Mouse (Mus musculus) hindbrain, postnatal 0 days (tissue): ENCODE measurements around the gene Exoc6. TPM values are rescaled to one million over a fixed set of nuclear protein-coding genes. Genes with fewer than 3 reads are reported as not detected.
A peak's percentile ranks its signal among the peaks of the same experiment; 100 is the strongest.

Source experiments
- ATAC-seq: fragments of 200-750 bp; cut with Nextera tagmentation; 2 replicates; pipeline ENCODE4 v1.8.0; 2017; ENCODE audit warnings: mild to moderate bottlenecking, moderate TSS enrichment, moderate library complexity
- DNase-seq: peaks from one replicate; pipeline ENCODE4 v3.0.0-alpha.2; 2015; ENCODE audit warnings: low spot score
- H3K27ac ChIP-seq: fragments of 300-500 bp; sonication (generic); 2 replicates; pipeline ENCODE4 v1.5.1; 2014; ENCODE audit warnings: mild to moderate bottlenecking
- H3K27me3 ChIP-seq: fragments of 300-500 bp; sonication (generic); 2 replicates; pipeline ENCODE4 v1.6.1; 2014; ENCODE audit warnings: low read length, mixed read lengths; ENCODE audit not compliant: insufficient read depth
- H3K36me3 ChIP-seq: fragments of 300-500 bp; sonication (generic); 2 replicates; pipeline ENCODE4 v1.6.1; 2014; ENCODE audit warnings: low read length, mixed read lengths; ENCODE audit not compliant: insufficient read depth
- H3K4me1 ChIP-seq: fragments of 300-500 bp; sonication (generic); 2 replicates; pipeline ENCODE4 v1.6.1; 2014; ENCODE audit warnings: antibody characterized with exemption, low read length, mixed read lengths; ENCODE audit not compliant: insufficient read depth
- H3K4me2 ChIP-seq: fragments of 300-500 bp; sonication (generic); 2 replicates; pipeline ENCODE4 v1.6.1; 2014; ENCODE audit warnings: low read depth, mild to moderate bottlenecking, low read length, moderate library complexity, mixed read lengths
- H3K4me3 ChIP-seq: fragments of 300-500 bp; sonication (generic); 2 replicates; pipeline ENCODE4 v1.5.1; 2014; ENCODE audit warnings: low read length
- H3K9ac ChIP-seq: fragments of 300-500 bp; sonication (generic); replicated peaks from 2 replicates; pipeline ENCODE4 v1.6.1; 2014; ENCODE audit warnings: mild to moderate bottlenecking, low read length, moderate library complexity, mixed read lengths
- H3K9me3 ChIP-seq: fragments of 300-500 bp; sonication (generic); 2 replicates; pipeline ENCODE4 v1.6.1; 2016; ENCODE audit warnings: low read length, mixed read lengths
- CTCF ChIP-seq: IDR thresholded peaks from 2 replicates; pipeline ENCODE4 v1.5.1; 2016; ENCODE audit warnings: antibody characterized with exemption, control low read depth, low read depth
- WGBS: fragments of 180-500 bp; shearing (Covaris S2); extraction: QIAGEN DNeasy Blood & Tissue Kit; methylation state at CpG from one replicate; pipeline ENCODE4 v1.1.7; 2014; 5-methylcytosine and 5-hydroxymethylcytosine counted together
- polyA plus RNA-seq: library from polyadenylated mRNA; unstranded; fragments of >200 nt; fragmentation: Nextera tagmentation; extraction: Ambion mirVana; gene quantifications from 2 replicates; pipeline ENCODE4 v1.2.1, GENCODE M21; 2015
- total RNA-seq: library from RNA; depleted of rRNA; stranded (reverse); fragments of >200 nt; gene quantifications from 2 replicates; pipeline ENCODE4 v1.2.3, GENCODE M21; 2014

Exoc6 gene
- total and polyA plus RNA-seq, 2 experiments from 2014 or later: 18.8 to 18.9 TPM

- peak overlapping the region; percentile 17; the same call in 1 of the 2 replicates for H3K4me2 ChIP-seq
- no peak for DNase-seq
Measured at GRCm38 (mm10) chr19:37695762-37696602, 145.8 kb downstream of the Exoc6 start.

GRCm38 (mm10) chr19:37696603-37697334, 146.6 kb downstream of the Exoc6 start:
- Histone ChIP-seq H3K27me3 (peaks cover 98% of the 10 kb centered on the region), H3K4me1 (0 out of 2 replicates have a peak, but pooled peaks cover 4% of the 10 kb centered on the region), H3K4me2 (peak overlapping the region; percentile 55), H3K27ac (no peak overlapping the region), H3K4me3 (peak overlapping the region; percentile 31), H3K36me3 (no peaks in the 10 kb centered on the region), H3K9me3 (no peaks in the 10 kb centered on the region), H3K9ac (no peak overlapping the region)
- DNase-seq: no peak
- TF ChIP-seq CTCF: no peak
- WGBS: 3% methylated on average over 22 of the region's 22 CpGs
- ATAC-seq: no peak

More at GRCm38 (mm10) chr19:37695762-37696602, 145.8 kb downstream of the Exoc6 start:
- TF ChIP-seq CTCF: no peak
- Histone ChIP-seq H3K27ac (no peak overlapping the region), H3K9me3 (no peaks in the 10 kb centered on the region), H3K27me3 (peaks cover 100% of the 10 kb centered on the region), H3K36me3 (no peaks in the 10 kb centered on the region), H3K4me3 (no peak overlapping the region; the same call in 1 of the 2 replicates), H3K9ac (no peak overlapping the region), H3K4me1 (0 out of 2 replicates have a peak, but pooled peaks cover 4% of the 10 kb centered on the region)
- 2% methylated on average over 42 of the region's 42 CpGs for WGBS
- no peak for ATAC-seq

DNA sequence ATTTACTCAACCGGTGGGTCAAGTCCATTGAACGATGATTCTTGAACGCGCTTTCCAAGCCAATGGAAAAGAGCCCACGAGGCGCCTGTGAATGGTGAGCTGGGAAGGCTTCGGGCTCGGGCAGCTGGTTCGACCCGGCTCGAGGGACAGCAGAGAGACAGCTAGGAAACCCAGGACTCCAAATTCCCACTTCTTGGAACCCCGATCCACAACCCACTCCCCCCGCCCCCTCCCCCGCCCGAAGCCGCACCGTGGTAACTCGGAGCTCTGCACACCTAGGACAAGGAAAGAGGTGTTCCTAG, 147.1 kb downstream of the Exoc6 start:
- under 1% methylated on average over 18 of the region's 18 CpGs for WGBS
- Histone ChIP-seq H3K9me3 (no peaks in the 10 kb centered on the region), H3K27ac (no peak overlapping the region), H3K4me2 (peak overlapping the region; percentile 55), H3K27me3 (peaks cover 97% of the 10 kb centered on the region), H3K4me1 (0 out of 2 replicates have a peak, but pooled peaks cover 4% of the 10 kb centered on the region), H3K4me3 (peak overlapping the region; percentile 31), H3K36me3 (no peaks in the 10 kb centered on the region), H3K9ac (no peak overlapping the region)
- DNase-seq: no peak
- no peak for ATAC-seq
- TF ChIP-seq CTCF: no peak

GRCm38 (mm10) chr19:37697651-37698272, 147.5 kb downstream of the Exoc6 start, which contains the start of gene Cyp26a1:
TSS of gene Cyp26a1 (plus strand) at chr19:37697798.
- ATAC-seq: peak; percentile 30; the same call in 1 of the 2 replicates
- Histone ChIP-seq H3K4me1 (0 out of 2 replicates have a peak, but pooled peaks cover 4% of the 10 kb centered on the region), H3K4me3 (peak within 1 kb of the TSS; percentile 31), H3K27me3 (peaks cover 97% of the 10 kb centered on the region), H3K36me3 (no peaks in the 10 kb centered on the region), H3K27ac (no peak within 1 kb of the TSS), H3K9ac (no peak within 1 kb of the TSS), H3K9me3 (no peaks in the 10 kb centered on the region), H3K4me2 (peak within 1 kb of the TSS; percentile 55)
- under 1% methylated on average over 51 of the region's 51 CpGs for WGBS
- no peak for TF ChIP-seq CTCF
- no peak for DNase-seq

DNA sequence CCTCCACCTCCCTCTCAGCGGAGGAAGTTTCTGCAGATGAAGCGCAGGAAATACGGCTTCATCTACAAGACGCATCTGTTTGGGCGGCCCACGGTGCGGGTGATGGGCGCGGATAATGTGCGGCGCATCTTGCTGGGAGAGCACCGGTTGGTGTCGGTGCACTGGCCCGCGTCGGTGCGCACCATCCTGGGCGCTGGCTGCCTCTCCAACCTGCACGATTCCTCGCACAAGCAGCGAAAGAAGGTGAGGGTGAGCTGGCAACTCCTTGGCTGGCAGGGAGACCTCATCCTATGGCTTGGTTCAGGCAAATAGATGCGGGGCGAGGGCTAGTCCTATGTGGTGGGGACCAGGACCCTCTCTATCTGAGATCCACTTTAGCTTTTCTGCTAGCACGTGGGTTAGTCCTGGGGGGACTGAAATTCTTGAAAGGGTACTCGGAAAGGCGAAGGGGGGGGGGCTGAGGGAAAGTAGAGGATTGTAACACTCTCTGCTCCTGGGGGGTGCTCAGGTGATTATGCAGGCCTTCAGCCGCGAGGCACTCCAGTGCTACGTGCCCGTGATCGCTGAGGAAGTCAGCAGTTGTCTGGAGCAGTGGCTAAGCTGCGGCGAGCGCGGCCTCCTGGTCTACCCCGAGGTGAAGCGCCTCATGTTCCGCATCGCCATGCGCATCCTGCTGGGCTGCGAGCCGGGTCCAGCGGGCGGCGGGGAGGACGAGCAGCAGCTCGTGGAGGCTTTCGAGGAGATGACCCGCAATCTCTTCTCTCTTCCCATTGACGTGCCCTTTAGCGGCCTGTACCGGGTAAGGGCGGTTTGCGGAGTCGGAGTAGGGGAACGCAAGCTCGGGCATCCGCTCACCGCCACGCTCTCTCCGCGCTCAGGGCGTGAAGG, 148.3 kb downstream of the Exoc6 start:
- Histone ChIP-seq H3K9me3 (no peaks in the 10 kb centered on the region), H3K27ac (no peak overlapping the region), H3K4me3 (peak overlapping the region; percentile 31), H3K9ac (no peak overlapping the region), H3K36me3 (no peaks in the 10 kb centered on the region), H3K4me2 (peak overlapping the region; percentile 55), H3K4me1 (0 out of 2 replicates have a peak, but pooled peaks cover 4% of the 10 kb centered on the region), H3K27me3 (peaks cover 94% of the 10 kb centered on the region)
- ATAC-seq (no peak), DNase-seq (no peak)
- no peak for TF ChIP-seq CTCF
- under 1% methylated on average over 63 of the region's 63 CpGs for WGBS

GRCm38 (mm10) chr19:37699711-37700110, 149.5 kb downstream of the Exoc6 start:
- Histone ChIP-seq H3K9me3 (no peaks in the 10 kb centered on the region), H3K27me3 (peaks cover 82% of the 10 kb centered on the region), H3K4me2 (no peak overlapping the region), H3K27ac (no peak overlapping the region), H3K9ac (no peak overlapping the region), H3K36me3 (no peaks in the 10 kb centered on the region), H3K4me3 (no peak overlapping the region), H3K4me1 (0 out of 2 replicates have a peak, but pooled peaks cover 4% of the 10 kb centered on the region)
- DNase-seq (no peak), ATAC-seq (no peak)
- WGBS: 19% methylated on average over 9 of the region's 9 CpGs
- no peak for TF ChIP-seq CTCF
